Mouse (Mus musculus): Measurements from ENCODE around the gene Grin2c.

- TF ChIP-seq POLR2A (IDR thresholded peaks at IDR 0.05; ENCODE audit: extremely low read depth, insufficient read depth, low read length) (no peak), CTCF (IDR thresholded peaks at IDR 0.05; ENCODE audit: extremely low read depth, insufficient read depth, low read length) (no peak)
Measured at GRCm38 (mm10) chr11:115208776-115209732, 58.0 kb downstream of the Grin2c start.
